Mouse (Mus musculus): ENCODE measurements at regions not wholly inside any gene's neighbourhood (a gene's known extent, or its start where the extent isn't known, plus 50 kb on each side); places are given as distances from the start of the nearest gene placed in this dataset.

- peak; percentile 73 for ATAC-seq (ENCODE audit: low FRiP score, low TSS enrichment)
- Histone ChIP-seq H3K36me3 (ENCODE audit: control insufficient read depth, insufficient read depth, low read length) (no peaks in the 10 kb centered on the region), H3K4me1 (replicated peaks; ENCODE audit: control insufficient read depth, insufficient read depth) (no peaks in the 10 kb centered on the region), H3K4me2 (replicated peaks; ENCODE audit: low read depth) (no peak overlapping the region), H3K9ac (ENCODE audit: low read length) (no peak overlapping the region), H3K4me3 (ENCODE audit: low read depth, low read length) (no peak overlapping the region), H3K27ac (replicated peaks) (peak overlapping the region; percentile 77), H3K9me3 (ENCODE audit: control insufficient read depth, low read length) (no peaks in the 10 kb centered on the region), H3K27me3 (ENCODE audit: control insufficient read depth, insufficient read depth, low read length) (no peaks in the 10 kb centered on the region)
- peak; percentile 22 for DNase-seq (ENCODE audit: low spot score)
- WGBS: 21% methylated on average over 14 of the region's 14 CpGs
- TF ChIP-seq CTCF (IDR thresholded peaks at IDR 0.05; ENCODE audit: low read depth) (peak; percentile 3; the same call in 1 of the 2 replicates), EP300 (optimal IDR thresholded peaks at IDR 0.05) (no peak)
Observed at GRCm38 (mm10) chr5:142340205-142341025, 60.9 kb upstream of the Foxk1 start.

- Histone ChIP-seq H3K27me3 (ENCODE audit: control insufficient read depth, insufficient read depth, low read length) (no peaks in the 10 kb centered on the region), H3K27ac (replicated peaks) (peak overlapping the region; percentile 77; the same call in 1 of the 2 replicates), H3K9me3 (ENCODE audit: control insufficient read depth, low read length) (no peaks in the 10 kb centered on the region), H3K36me3 (ENCODE audit: control insufficient read depth, insufficient read depth, low read length) (no peaks in the 10 kb centered on the region), H3K4me2 (replicated peaks; ENCODE audit: low read depth) (no peak overlapping the region), H3K4me3 (ENCODE audit: low read depth, low read length) (no peak overlapping the region), H3K4me1 (replicated peaks; ENCODE audit: control insufficient read depth, insufficient read depth) (no peaks in the 10 kb centered on the region), H3K9ac (ENCODE audit: low read length) (no peak overlapping the region)
- TF ChIP-seq EP300 (optimal IDR thresholded peaks at IDR 0.05): no peak
- peak; percentile 1; the same call in 1 of the 2 replicates for TF ChIP-seq CTCF (IDR thresholded peaks at IDR 0.05; ENCODE audit: low read depth)
- WGBS: 37% methylated on average over 3 of the region's 3 CpGs
- DNase-seq (ENCODE audit: low spot score) (no peak), ATAC-seq (ENCODE audit: low FRiP score, low TSS enrichment) (no peak; the same call in 1 of the 2 replicates)
Observed at GRCm38 (mm10) chr5:142341026-142341432, 60.3 kb upstream of the Foxk1 start.

DNA sequence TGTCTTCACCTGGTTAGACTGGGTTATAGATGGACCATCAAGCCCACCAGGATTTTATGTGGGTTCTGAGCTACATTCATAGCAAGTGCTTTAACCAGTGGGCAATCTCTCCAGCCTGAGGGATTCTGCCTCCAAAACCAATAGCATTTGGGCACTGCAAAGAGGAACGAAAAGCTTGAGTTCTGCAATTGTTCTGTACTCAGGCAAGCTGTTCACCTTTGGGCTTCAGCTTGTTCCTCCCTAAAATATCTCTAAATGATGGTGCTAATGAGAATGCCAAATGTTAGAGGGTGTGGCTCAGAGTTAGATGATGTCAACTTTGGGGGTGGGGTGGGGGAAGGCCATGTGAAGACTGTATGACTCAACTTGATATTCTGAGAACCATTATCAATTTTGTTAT lies 54.8 kb upstream of the Foxk1 start:
- H3K4me1 ChIP-seq (replicated peaks; ENCODE audit: control insufficient read depth, insufficient read depth): no peaks in the 10 kb centered on the region
- H3K27ac ChIP-seq (replicated peaks): no peak overlapping the region
- no peaks in the 10 kb centered on the region for H3K36me3 ChIP-seq (ENCODE audit: control insufficient read depth, insufficient read depth, low read length)
- no peak overlapping the region for H3K4me3 ChIP-seq (ENCODE audit: low read depth, low read length)
- H3K9me3 ChIP-seq (ENCODE audit: control insufficient read depth, low read length): no peaks in the 10 kb centered on the region
- H3K9ac ChIP-seq (ENCODE audit: low read length): no peak overlapping the region
- TF ChIP-seq EP300 (optimal IDR thresholded peaks at IDR 0.05) (no peak), CTCF (IDR thresholded peaks at IDR 0.05; ENCODE audit: low read depth) (no peak)
- 82% methylated on average over 1 of the region's 1 CpGs for WGBS
- DNase-seq (ENCODE audit: low spot score): no peak
- H3K4me2 ChIP-seq (replicated peaks; ENCODE audit: low read depth): no peak overlapping the region
- ATAC-seq (ENCODE audit: low FRiP score, low TSS enrichment): no peak
- no peaks in the 10 kb centered on the region for H3K27me3 ChIP-seq (ENCODE audit: control insufficient read depth, insufficient read depth, low read length)

DNA sequence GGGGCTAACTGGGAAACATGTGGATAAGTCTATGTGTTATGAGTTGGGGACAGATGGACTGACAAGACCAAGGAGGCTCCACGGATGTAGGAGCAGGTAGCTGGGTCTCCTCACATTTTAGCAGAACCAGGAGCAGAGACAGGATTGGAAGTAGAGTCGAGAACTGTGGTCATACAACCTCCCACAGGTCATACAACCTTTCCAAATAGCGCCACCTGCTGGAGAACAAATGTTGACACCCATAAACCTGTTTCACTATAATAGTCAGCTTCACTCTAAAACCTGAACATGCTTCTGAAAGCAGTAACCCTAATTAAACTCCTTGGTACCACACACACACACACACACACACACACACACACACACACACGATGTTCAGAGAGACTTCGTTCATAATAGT lies 50.7 kb upstream of the Foxk1 start:
- Histone ChIP-seq H3K4me1 (replicated peaks; ENCODE audit: control insufficient read depth, insufficient read depth) (no peaks in the 10 kb centered on the region), H3K36me3 (ENCODE audit: control insufficient read depth, insufficient read depth, low read length) (no peaks in the 10 kb centered on the region), H3K4me2 (replicated peaks; ENCODE audit: low read depth) (no peak overlapping the region), H3K27me3 (ENCODE audit: control insufficient read depth, insufficient read depth, low read length) (no peaks in the 10 kb centered on the region), H3K9me3 (ENCODE audit: control insufficient read depth, low read length) (no peaks in the 10 kb centered on the region), H3K27ac (replicated peaks) (no peak overlapping the region), H3K9ac (ENCODE audit: low read length) (no peak overlapping the region), H3K4me3 (ENCODE audit: low read depth, low read length) (no peak overlapping the region)
- DNase-seq (ENCODE audit: low spot score) (no peak), ATAC-seq (ENCODE audit: low FRiP score, low TSS enrichment) (no peak)
- whole genome bisulfite sequencing: 54% methylated on average over 5 of the region's 5 CpGs
- no peak for TF ChIP-seq EP300 (optimal IDR thresholded peaks at IDR 0.05)
- peak; percentile 56 for TF ChIP-seq CTCF (IDR thresholded peaks at IDR 0.05; ENCODE audit: low read depth)

All from stomach, postnatal 0 days (tissue).